In the genomic region with DNA sequence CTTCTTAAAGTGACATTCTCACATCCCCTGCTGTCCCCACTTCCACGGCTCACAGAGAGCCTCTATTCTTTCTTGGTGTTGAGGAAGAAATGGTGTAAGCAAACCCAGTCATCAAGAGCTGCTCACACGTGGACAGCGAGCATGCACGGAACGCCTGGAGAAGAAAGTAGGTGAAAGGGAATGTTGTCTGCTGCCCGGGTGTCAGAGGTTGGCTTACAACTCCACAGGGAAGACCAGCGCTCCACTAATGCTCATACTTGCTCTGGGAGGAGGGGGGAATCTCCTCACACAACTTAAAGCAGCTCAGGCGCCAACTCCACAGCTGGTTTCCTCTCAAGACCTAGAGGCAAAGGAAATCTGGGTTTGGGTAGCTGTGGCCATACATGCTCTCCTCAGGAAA, we compare ENCODE assay signal across 12 mouse cellular contexts.
A peak's percentile ranks its signal among the peaks of the same experiment; 100 is the strongest.
DNase-seq lines count a peak whose midpoint lies in the region; ATAC-seq and TF ChIP-seq lines count a peak whose summit lies in the region.
"Had no signal": no experiment of that assay in that cellular context is flagged by ENCODE, and none has a peak within 500 bp of the region (broad histone marks: within the 10 kb centered on the region; RNA-seq: fewer than 3 reads in every experiment).

No protein-coding gene starts in this region.

- 41% methylated on average over 8 of the region's 8 CpGs for WGBS in heart, adult 2 months
- WGBS in heart, embryonic 10.5 days: 45% methylated on average over 8 of the region's 8 CpGs
- 20% methylated on average over 8 of the region's 8 CpGs for WGBS in lung, postnatal 0 days
- WGBS in heart, embryonic 16.5 days: 26% methylated on average over 8 of the region's 8 CpGs

- 0 out of 2 replicates have a peak, but pooled peaks have one; percentile 25 for TF ChIP-seq EP300 in heart, adult 2 months (IDR thresholded peaks at IDR 0.05; ENCODE audit: insufficient read depth, low read depth, low read length)
- no peak for TF ChIP-seq EP300 in lung, postnatal 0 days (IDR thresholded peaks at IDR 0.05)

- no peak overlapping the region for H3K9ac ChIP-seq in heart, adult 2 months (ENCODE audit: low read depth, low read length)
- no peak overlapping the region for H3K9ac ChIP-seq in lung, postnatal 0 days (replicated peaks; ENCODE audit: low read depth)
- no peak overlapping the region for H3K9ac ChIP-seq in heart, embryonic 16.5 days (ENCODE audit: low read length)
- H3K9ac ChIP-seq: limb, embryonic 15.5 days had no signal

- peaks cover 8% of the 10 kb centered on the region for H3K4me1 ChIP-seq in heart, adult 2 months (ENCODE audit: control insufficient read depth, insufficient read depth, low read length)
- peaks cover 10% of the 10 kb centered on the region for H3K4me1 ChIP-seq in heart, embryonic 10.5 days
- H3K4me1 ChIP-seq in lung, postnatal 0 days (ENCODE audit: insufficient read depth, low read depth, low read length): no peaks in the 10 kb centered on the region; the same call in 1 of the 2 replicates
- peaks cover 3% of the 10 kb centered on the region for H3K4me1 ChIP-seq in heart, embryonic 16.5 days (ENCODE audit: control insufficient read depth, insufficient read depth, low read length)

- no peaks in the 10 kb centered on the region for H3K36me3 ChIP-seq in heart, adult 2 months (ENCODE audit: control insufficient read depth, insufficient read depth, low read length)
- H3K36me3 ChIP-seq in heart, embryonic 10.5 days: no peaks in the 10 kb centered on the region
- no peaks in the 10 kb centered on the region for H3K36me3 ChIP-seq in lung, postnatal 0 days (ENCODE audit: insufficient read depth, low read length)
- no peaks in the 10 kb centered on the region for H3K36me3 ChIP-seq in heart, embryonic 16.5 days (ENCODE audit: control insufficient read depth, insufficient read depth)
- H3K36me3 ChIP-seq: limb, embryonic 15.5 days had no signal

- no peak overlapping the region for H3K4me3 ChIP-seq in heart, adult 2 months
- H3K4me3 ChIP-seq in heart, embryonic 10.5 days: no peak overlapping the region
- H3K4me3 ChIP-seq in lung, postnatal 0 days (ENCODE audit: low read depth, low read length): no peak overlapping the region
- no peak overlapping the region for H3K4me3 ChIP-seq in heart, embryonic 16.5 days (ENCODE audit: low read length)
- H3K4me3 ChIP-seq: layer of hippocampus, adult 2 months; limb, embryonic 15.5 days had no signal

- intact Hi-C loops in heart, adult 2 months (cut with DNase I): loop anchor here (5.0 kb wide), 2 partner anchors 75 to 180 kb away; a partner anchor contains a TSS

- H3K27me3 ChIP-seq in heart, adult 2 months (ENCODE audit: control insufficient read depth, insufficient read depth, low read length): no peaks in the 10 kb centered on the region
- H3K27me3 ChIP-seq in heart, embryonic 10.5 days (ENCODE audit: insufficient read depth, poor library complexity, severe bottlenecking): no peaks in the 10 kb centered on the region
- H3K27me3 ChIP-seq in lung, postnatal 0 days (replicated peaks; ENCODE audit: insufficient read depth, low read length): no peaks in the 10 kb centered on the region
- H3K27me3 ChIP-seq in heart, embryonic 16.5 days (ENCODE audit: control insufficient read depth, insufficient read depth, low read length): no peaks in the 10 kb centered on the region
- H3K27me3 ChIP-seq: limb, embryonic 15.5 days had no signal

- H3K27ac ChIP-seq in heart, adult 2 months: peak overlapping the region; percentile 34; the same call in 1 of the 2 replicates
- H3K27ac ChIP-seq in heart, embryonic 10.5 days: no peak overlapping the region
- H3K27ac ChIP-seq in lung, postnatal 0 days (ENCODE audit: low read length): no peak overlapping the region
- no peak overlapping the region for H3K27ac ChIP-seq in heart, embryonic 16.5 days (ENCODE audit: low read length)
- H3K27ac ChIP-seq: layer of hippocampus, adult 2 months; limb, embryonic 15.5 days had no signal

- no peaks in the 10 kb centered on the region for H3K79me2 ChIP-seq in heart, adult 2 months (replicated peaks; ENCODE audit: control insufficient read depth, insufficient read depth, low read length)

- TF ChIP-seq CTCF in heart, adult 2 months (IDR thresholded peaks at IDR 0.05): no peak
- TF ChIP-seq CTCF in lung, postnatal 0 days (IDR thresholded peaks at IDR 0.05): no peak

- H3K4me2 ChIP-seq in lung, postnatal 0 days (replicated peaks; ENCODE audit: low read depth, low read length): no peak overlapping the region
- no peak overlapping the region for H3K4me2 ChIP-seq in heart, embryonic 16.5 days (ENCODE audit: low read depth, low read length)
- H3K4me2 ChIP-seq: limb, embryonic 15.5 days had no signal

- ATAC-seq in lung, postnatal 0 days: peak; percentile 39
- peak; percentile 63 for ATAC-seq in heart, embryonic 16.5 days (replicated peaks; ENCODE audit: extremely low read depth, insufficient read depth, low FRiP score)

- DNase-seq in heart, adult 2 months: peak in 1 of 2 experiments; percentile 62
- no peak for DNase-seq in heart, embryonic 10.5 days (ENCODE audit: low spot score)
- DNase-seq in lung, postnatal 0 days (ENCODE audit: low spot score): peak; percentile 68
- no peak for DNase-seq in lung, postnatal 14 days
- DNase-seq in skeletal muscle tissue, adult 2 months (ENCODE audit: low read depth, low spot score): peak; percentile 44
- no peak for DNase-seq in layer of hippocampus, adult 11-12 months (ENCODE audit: low spot score)
- no peak for DNase-seq in left cerebral cortex, adult 18-20 months (ENCODE audit: low spot score in 2 of 2)
- DNase-seq: cerebellum, adult 2 months; right cerebral cortex, postnatal 14 days had no signal

- H3K9me3 ChIP-seq in heart, embryonic 10.5 days: no peaks in the 10 kb centered on the region
- no peaks in the 10 kb centered on the region for H3K9me3 ChIP-seq in lung, postnatal 0 days (ENCODE audit: low read length)
- H3K9me3 ChIP-seq in heart, embryonic 16.5 days (replicated peaks; ENCODE audit: control insufficient read depth, low read length): no peaks in the 10 kb centered on the region; the same call in 1 of the 2 replicates
- H3K9me3 ChIP-seq: limb, embryonic 15.5 days had no signal

- no peak for TF ChIP-seq POLR2A in heart, adult 2 months (IDR thresholded peaks at IDR 0.05; ENCODE audit: insufficient read depth, low read depth, low read length)

Comparison
In these comparisons a context has a peak if more than half of its experiments do, and no peak if none do; other contexts are left out.
1. DNase-seq: peak in lung, postnatal 0 days (single experiment) and skeletal muscle tissue, adult 2 months (single experiment); none in heart, embryonic 10.5 days (single experiment), lung, postnatal 14 days (single experiment), layer of hippocampus, adult 11-12 months (single experiment) and left cerebral cortex, adult 18-20 months (0 of 2).